Mouse (Mus musculus) cortical plate, adult 2 months (tissue): ENCODE measurements around the gene Dnajb5.

ENCODE experiments used
- CTCF ChIP-seq: fragments of 200-500 bp; IDR thresholded peaks from 2 replicates; pipeline ENCODE4 v1.5.1; 2011; ENCODE audit warnings: mild to moderate bottlenecking, control low read depth, low read length; ENCODE audit not compliant: insufficient read depth; ENCODE audit errors: extremely low read depth
- POLR2A ChIP-seq: fragments of 200-500 bp; IDR thresholded peaks from 2 replicates; pipeline ENCODE4 v1.6.1; 2011; ENCODE audit warnings: mild to moderate bottlenecking, low read length, control low read depth; ENCODE audit not compliant: insufficient read depth; ENCODE audit errors: extremely low read depth

- TF ChIP-seq POLR2A (no peak), CTCF (no peak)
These were observed 28.9 kb upstream of the Dnajb5 start for GRCm38 (mm10) chr4:42920726-42921125.
